Mouse (Mus musculus) ES-E14 (cell line): ENCODE data around the gene Vtn. TPM values are rescaled to one million over a fixed set of nuclear protein-coding genes. Genes with fewer than 3 reads are reported as not detected.

Source experiments
- DNase-seq: peaks from one replicate; pipeline ENCODE4 v3.0.0-alpha.2; 2013; ENCODE audit warnings: low read depth, low spot score
- H3K27ac ChIP-seq: 2 replicates; pipeline ENCODE4 v1.5.1; 2012; ENCODE audit warnings: low read depth, mild to moderate bottlenecking, low read length, moderate library complexity, mixed read lengths; ENCODE audit not compliant: poor library complexity, insufficient read depth, severe bottlenecking
- H3K36me3 ChIP-seq: 2 replicates; pipeline ENCODE4 v1.6.1; 2012; ENCODE audit warnings: mild to moderate bottlenecking, low read length, moderate library complexity, mixed read lengths; ENCODE audit not compliant: control insufficient read depth, poor library complexity, insufficient read depth, severe bottlenecking
- H3K4me1 ChIP-seq, 2 experiments: fragments of 150-350 bp in 1 of 2; sonication (generic) in 1 of 2; 2 replicates each; pipeline ENCODE4 v1.6.1; 2012; ENCODE audit warnings: low read length in 2 of 2, mild to moderate bottlenecking in 1 of 2, mixed read lengths in 1 of 2; ENCODE audit not compliant: control insufficient read depth in 2 of 2, insufficient read depth in 2 of 2, poor library complexity in 1 of 2
- H3K4me3 ChIP-seq, 2 experiments: fragments of 150-350 bp in 1 of 2; sonication (generic) in 1 of 2; 2 replicates each; pipeline ENCODE4 v1.5.1; 2012; ENCODE audit warnings: low read length in 2 of 2, low read depth in 1 of 2, mild to moderate bottlenecking in 1 of 2, mixed read lengths in 1 of 2; ENCODE audit not compliant: insufficient read depth in 1 of 2, poor library complexity in 1 of 2, severe bottlenecking in 1 of 2
- H3K9ac ChIP-seq: 2 replicates; pipeline ENCODE4 v1.6.1; 2012; ENCODE audit warnings: low read depth, mild to moderate bottlenecking, low read length, mixed read lengths; ENCODE audit not compliant: poor library complexity, insufficient read depth, severe bottlenecking
- H3K9me3 ChIP-seq: fragments of 150-350 bp; sonication (generic); 2 replicates; pipeline ENCODE4 v1.6.1; 2012; ENCODE audit warnings: low read depth, mild to moderate bottlenecking, low read length; ENCODE audit not compliant: control insufficient read depth, insufficient read depth
- CHD2 ChIP-seq: IDR thresholded peaks from 2 replicates; pipeline ENCODE4 v1.6.1; 2014; ENCODE audit warnings: mild to moderate bottlenecking, low read depth, low read length, inconsistent platforms
- HCFC1 ChIP-seq: IDR thresholded peaks from 2 replicates; pipeline ENCODE4 v1.6.1; 2012; ENCODE audit warnings: low read length, inconsistent platforms, borderline replicate concordance; ENCODE audit not compliant: insufficient read depth
- MAFK ChIP-seq: IDR thresholded peaks from 2 replicates; pipeline ENCODE4 v1.6.1; 2014; ENCODE audit warnings: mild to moderate bottlenecking, low read depth, low read length, inconsistent platforms; ENCODE audit not compliant: insufficient read depth
- ZC3H11A ChIP-seq: IDR thresholded peaks from 2 replicates; pipeline ENCODE4 v1.6.1; 2012; ENCODE audit warnings: low read depth, mild to moderate bottlenecking, inconsistent platforms, low read length, borderline replicate concordance
- ZNF384 ChIP-seq: IDR thresholded peaks from 2 replicates; pipeline ENCODE4 v1.6.1; 2012; ENCODE audit warnings: low read depth, low read length, inconsistent platforms
- in situ Hi-C, 2 experiments: fragments of 600-800 bp; cut with MboI; formaldehyde crosslinking; loops; one replicate each; pipeline ENCODE4 v1.15.1; 2025; ENCODE audit warnings: low sequenced_read_pairs in 2 of 2, inconsistent platforms in 1 of 2; ENCODE audit not compliant: unreplicated experiment in 2 of 2
- total RNA-seq: library from RNA; depleted of rRNA; stranded (reverse); fragments of 300-350 nt; gene quantifications from 2 replicates; pipeline ENCODE4 v1.2.3, GENCODE M21; 2012

The Vtn gene
- total RNA-seq, 1 experiment: not detected

- in situ Hi-C loops: no loop called here
- peak overlapping the region; percentile 44; the same call in 1 of the 2 replicates for H3K27ac ChIP-seq
- H3K9me3 ChIP-seq: no peaks in the 10 kb centered on the region
- DNase-seq: no peak
- TF ChIP-seq ZC3H11A: no peak
- no peak for TF ChIP-seq CHD2
- no peak for TF ChIP-seq MAFK
- TF ChIP-seq ZNF384: no peak
- TF ChIP-seq HCFC1: no peak
- peaks cover 35% of the 10 kb centered on the region for H3K36me3 ChIP-seq
- H3K4me1 ChIP-seq: peaks cover 0 to 8% of the 10 kb centered on the region in 2 experiments; a peak in 2 of 4 replicates
- H3K9ac ChIP-seq: peak overlapping the region; percentile 68; the same call in 1 of the 2 replicates
- H3K4me3 ChIP-seq: peak overlapping the region; percentile 82 to 93
Observed at GRCm38 (mm10) chr11:78513106-78513790, 14.4 kb downstream of the Vtn start.

GRCm38 (mm10) chr11:78515549-78516325 lies 16.8 kb downstream of the Vtn start:
- in situ Hi-C loops: no loop called here
- Histone ChIP-seq H3K9ac (no peak overlapping the region), H3K4me1 (peaks cover 0 to 9% of the 10 kb centered on the region in 2 experiments; a peak in 2 of 4 replicates), H3K36me3 (peaks cover 42% of the 10 kb centered on the region), H3K4me3 (no peak overlapping the region), H3K27ac (no peak overlapping the region), H3K9me3 (no peaks in the 10 kb centered on the region)
- DNase-seq: no peak
- no peak for TF ChIP-seq MAFK
- peak; percentile 27; the same call in 1 of the 2 replicates for TF ChIP-seq ZC3H11A

DNA sequence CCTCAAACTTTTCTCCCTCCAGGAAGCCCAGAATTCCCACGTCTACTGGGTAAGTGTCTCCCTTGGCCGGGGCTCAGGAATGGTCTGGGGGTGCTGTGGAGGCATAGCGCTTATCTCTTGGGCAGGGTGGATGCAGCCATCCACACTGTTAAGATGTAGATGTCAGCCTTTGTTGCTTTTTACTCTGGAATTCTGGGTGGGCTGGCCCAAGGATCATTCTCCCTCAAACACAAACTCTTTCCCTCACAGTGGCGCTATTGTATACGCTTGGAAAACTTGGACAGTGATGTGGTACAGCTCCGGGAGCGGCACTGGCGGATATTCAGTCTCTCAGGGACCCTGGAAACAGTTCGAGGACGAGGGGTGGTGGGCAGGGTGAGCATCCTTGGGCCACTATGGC lies 20.0 kb downstream of the Vtn start:
- peaks cover 0 to 3% of the 10 kb centered on the region in 2 experiments; a peak in 1 of 4 replicates for H3K4me1 ChIP-seq
- no peak for DNase-seq
- no peaks in the 10 kb centered on the region for H3K9me3 ChIP-seq
- H3K36me3 ChIP-seq: peaks cover 67% of the 10 kb centered on the region
- TF ChIP-seq CHD2: no peak
- no peak for TF ChIP-seq MAFK
- TF ChIP-seq ZNF384: no peak
- no peak for TF ChIP-seq ZC3H11A
- no peak for TF ChIP-seq HCFC1
- no peak overlapping the region for H3K9ac ChIP-seq
- no peak overlapping the region for H3K27ac ChIP-seq
- no peak overlapping the region for H3K4me3 ChIP-seq
- in situ Hi-C loops: no loop called here

- Histone ChIP-seq H3K27ac (no peak overlapping the region), H3K9ac (no peak overlapping the region), H3K4me3 (no peak overlapping the region), H3K4me1 (peaks cover 0 to 2% of the 10 kb centered on the region in 2 experiments; a peak in 1 of 4 replicates), H3K9me3 (no peaks in the 10 kb centered on the region), H3K36me3 (peaks cover 76% of the 10 kb centered on the region)
- in situ Hi-C loops: no loop called here
- DNase-seq: no peak
- no peak for TF ChIP-seq MAFK
- no peak for TF ChIP-seq ZC3H11A
- TF ChIP-seq ZNF384: no peak
- no peak for TF ChIP-seq CHD2
- TF ChIP-seq HCFC1: no peak
Observed at GRCm38 (mm10) chr11:78521880-78522279, 23.0 kb downstream of the Vtn start.
